In genomic region chr15:77151178-77151577, GRCm38 (mm10) we compare ENCODE assay signal across 9 mouse cellular contexts.
DNase-seq lines count a peak whose midpoint lies in the region; ATAC-seq and TF ChIP-seq lines count a peak whose summit lies in the region.
"Had no signal": no experiment of that assay in that cellular context is flagged by ENCODE, and none has a peak within 500 bp of the region (broad histone marks: within the 10 kb centered on the region; RNA-seq: fewer than 3 reads in every experiment).

No protein-coding gene starts in this region.

- peak overlapping the region; percentile 67 for H3K4me2 ChIP-seq in neural tube, embryonic 11.5 days (ENCODE audit: low read depth)
- peak overlapping the region; percentile 69 for H3K4me2 ChIP-seq in liver, embryonic 11.5 days

- H3K36me3 ChIP-seq in neural tube, embryonic 11.5 days (ENCODE audit: control insufficient read depth, insufficient read depth, low read length), result no peaks in the 10 kb centered on the region
- no peaks in the 10 kb centered on the region for H3K36me3 ChIP-seq in liver, embryonic 11.5 days (ENCODE audit: control insufficient read depth, insufficient read depth, low read length)

- TF ChIP-seq CTCF in cerebellum, adult 2 months (IDR thresholded peaks at IDR 0.05; ENCODE audit: borderline replicate concordance, insufficient read depth, low read depth, low read length), result no peak

- no peaks in the 10 kb centered on the region for H3K9me3 ChIP-seq in neural tube, embryonic 11.5 days (ENCODE audit: control insufficient read depth, low read length)
- no peaks in the 10 kb centered on the region for H3K9me3 ChIP-seq in liver, embryonic 11.5 days (ENCODE audit: control insufficient read depth, low read length)

- WGBS in cerebellum, adult 2 months, result 14% methylated on average over 8 of the region's 8 CpGs
- 46% methylated on average over 8 of the region's 8 CpGs for WGBS in neural tube, embryonic 11.5 days
- WGBS in liver, embryonic 11.5 days, result 66% methylated on average over 8 of the region's 8 CpGs

- peak overlapping the region; percentile 37 for H3K9ac ChIP-seq in neural tube, embryonic 11.5 days (ENCODE audit: low read length)
- H3K9ac ChIP-seq in liver, embryonic 11.5 days (ENCODE audit: low read depth, low read length), result no peak overlapping the region

- DNase-seq in cerebellum, adult 2 months, result no peak
- DNase-seq in cerebellum, adult 9-10 months, result no peak
- peak; percentile 21 for DNase-seq in neural tube, embryonic 11.5 days (ENCODE audit: low spot score)
- DNase-seq in neural tube, embryonic 10.5 days (ENCODE audit: extremely low spot score, low spot score), result no peak
- DNase-seq in liver, embryonic 11.5 days (ENCODE audit: low spot score), result no peak
- DNase-seq in B cell, adult 2 months, result no peak
- no peak for DNase-seq in thymus, adult 18-20 months
- no peak for DNase-seq in right cerebral cortex, postnatal 25 days
- DNase-seq: thymus, postnatal 4 days had no signal

- no peaks in the 10 kb centered on the region for H3K27me3 ChIP-seq in cerebellum, adult 2 months (ENCODE audit: control insufficient read depth, insufficient read depth, low read length)
- H3K27me3 ChIP-seq in neural tube, embryonic 11.5 days (ENCODE audit: control insufficient read depth, insufficient read depth, low read length), result no peaks in the 10 kb centered on the region
- H3K27me3 ChIP-seq in liver, embryonic 11.5 days (replicated peaks; ENCODE audit: control insufficient read depth, insufficient read depth, low read length), result no peaks in the 10 kb centered on the region; the same call in 1 of the 2 replicates

- H3K27ac ChIP-seq in cerebellum, adult 2 months (ENCODE audit: insufficient read depth, low read length), result 0 out of 2 replicates have a peak overlapping the region, but pooled peaks have one; percentile 83
- H3K27ac ChIP-seq in neural tube, embryonic 11.5 days (ENCODE audit: low read depth, low read length), result no peak overlapping the region
- peak overlapping the region; percentile 58; the same call in 1 of the 2 replicates for H3K27ac ChIP-seq in liver, embryonic 11.5 days (ENCODE audit: low read depth, low read length)

- peaks cover 22% of the 10 kb centered on the region for H3K4me1 ChIP-seq in cerebellum, adult 2 months (ENCODE audit: control insufficient read depth, insufficient read depth, low read length)
- H3K4me1 ChIP-seq in neural tube, embryonic 11.5 days (ENCODE audit: control insufficient read depth, insufficient read depth, low read length), result peaks cover 15% of the 10 kb centered on the region
- H3K4me1 ChIP-seq in liver, embryonic 11.5 days (replicated peaks; ENCODE audit: control insufficient read depth, insufficient read depth, low read length), result peaks cover 22% of the 10 kb centered on the region

- no peak for ATAC-seq in neural tube, embryonic 11.5 days (ENCODE audit: insufficient read depth, low FRiP score, low TSS enrichment)
- ATAC-seq in liver, embryonic 11.5 days (replicated peaks; ENCODE audit: low FRiP score), result no peak

- H3K4me3 ChIP-seq in cerebellum, adult 2 months (replicated peaks; ENCODE audit: insufficient read depth, low read depth, low read length), result peak overlapping the region; percentile 74
- peak overlapping the region; percentile 63 for H3K4me3 ChIP-seq in neural tube, embryonic 11.5 days (ENCODE audit: low read depth, low read length)
- H3K4me3 ChIP-seq in liver, embryonic 11.5 days (ENCODE audit: low read depth, low read length), result peak overlapping the region; percentile 55

- TF ChIP-seq POLR2A in cerebellum, adult 2 months (IDR thresholded peaks at IDR 0.05; ENCODE audit: borderline replicate concordance, insufficient read depth, low read length), result no peak
